Mouse (Mus musculus) small intestine, adult 2 months (tissue): Measurements from ENCODE around the gene Bgn. TPM values are rescaled to one million over a fixed set of nuclear protein-coding genes. Genes with fewer than 3 reads are reported as not detected.

Experiments used
- H3K27ac ChIP-seq: fragments of 200-500 bp; 2 replicates; pipeline ENCODE4 v1.5.1; 2012; ENCODE audit warnings: low read depth, low read length, control low read depth, inconsistent platforms; ENCODE audit not compliant: insufficient read depth
- H3K27me3 ChIP-seq: fragments of 200-500 bp; 2 replicates; pipeline ENCODE4 v1.6.1; 2012; ENCODE audit warnings: mild to moderate bottlenecking, moderate library complexity, low read length, inconsistent platforms; ENCODE audit not compliant: control insufficient read depth, insufficient read depth
- H3K36me3 ChIP-seq: fragments of 200-500 bp; 2 replicates; pipeline ENCODE4 v1.6.1; 2012; ENCODE audit warnings: mild to moderate bottlenecking, low read length, control low read depth, inconsistent platforms; ENCODE audit not compliant: control insufficient read depth, insufficient read depth
- H3K4me1 ChIP-seq: fragments of 200-500 bp; 2 replicates; pipeline ENCODE4 v1.6.1; 2012; ENCODE audit warnings: low read length, inconsistent platforms, mixed read lengths; ENCODE audit not compliant: control insufficient read depth, insufficient read depth, insufficient read length
- H3K4me3 ChIP-seq: fragments of 200-500 bp; 2 replicates; pipeline ENCODE4 v1.5.1; 2012; ENCODE audit warnings: low read depth, mild to moderate bottlenecking, control low read depth, inconsistent platforms, low read length, moderate library complexity
- CTCF ChIP-seq: fragments of 200-500 bp; IDR thresholded peaks from 2 replicates; pipeline ENCODE4 v1.5.1; 2012; ENCODE audit warnings: low read depth, mild to moderate bottlenecking, control low read depth, inconsistent platforms, low read length, moderate library complexity, mixed read lengths; ENCODE audit not compliant: insufficient replicate concordance, insufficient read length; ENCODE audit errors: extremely low read depth
- POLR2A ChIP-seq: fragments of 200-500 bp; IDR thresholded peaks from 2 replicates; pipeline ENCODE4 v1.6.1; 2012; ENCODE audit warnings: low read depth, mild to moderate bottlenecking, control low read depth, inconsistent platforms, low read length, moderate library complexity
- WGBS: fragments of 180-500 bp; shearing (Covaris S2); methylation state at CpG from one replicate; pipeline ENCODE4 v1.1.7; 2018; 5-methylcytosine and 5-hydroxymethylcytosine counted together
- polyA plus RNA-seq: library from polyadenylated mRNA; depleted of rRNA; stranded (reverse); fragments of >200 nt; gene quantifications from 2 replicates; pipeline ENCODE4 v1.2.3, GENCODE M21; 2012

The Bgn gene
- polyA plus RNA-seq, 1 experiment: 168 TPM

DNA sequence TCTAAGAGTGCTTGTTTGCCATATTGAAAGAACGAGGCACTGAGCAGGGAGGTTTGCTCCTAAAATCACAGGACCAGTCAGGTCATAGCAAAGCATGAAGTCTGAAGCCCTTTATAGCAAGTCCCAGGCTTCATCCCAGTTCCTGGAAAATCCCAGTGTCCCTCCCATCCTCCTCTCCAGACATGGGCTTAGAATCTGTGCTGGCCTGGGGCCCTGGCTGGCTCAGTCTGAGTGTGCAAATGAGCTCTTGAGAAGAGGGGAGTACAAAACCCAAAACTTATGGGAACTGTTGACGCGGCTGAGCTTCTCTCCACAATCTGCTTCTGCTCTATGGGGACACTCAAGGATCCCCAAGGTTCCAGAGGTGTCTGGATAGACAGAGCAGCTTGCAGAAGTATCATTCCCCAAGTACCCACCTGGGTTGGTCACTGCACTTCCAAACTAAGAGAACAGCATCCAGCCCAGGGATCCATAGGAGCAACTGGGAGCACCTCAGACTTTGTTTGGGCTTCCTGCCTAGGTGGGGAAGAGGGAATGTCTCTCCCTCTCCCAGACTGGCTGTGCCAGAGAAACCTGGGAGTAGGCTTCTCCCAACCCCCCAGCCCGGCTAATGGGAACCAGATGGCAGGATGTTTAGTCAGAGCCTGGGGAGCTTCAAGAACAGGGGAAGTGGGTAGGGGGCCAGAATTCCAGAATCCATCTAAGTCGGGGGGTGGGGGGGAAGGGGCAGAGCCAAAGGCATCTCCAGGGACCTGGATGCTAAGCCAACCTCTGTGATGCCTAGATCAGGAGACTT, 15.8 kb upstream of the Bgn start:
- Histone ChIP-seq H3K36me3 (no peaks in the 10 kb centered on the region), H3K27me3 (no peaks in the 10 kb centered on the region), H3K4me1 (no peaks in the 10 kb centered on the region), H3K27ac (no peak overlapping the region; the same call in 1 of the 2 replicates), H3K4me3 (no peak overlapping the region)
- 72% methylated on average over 5 of the region's 5 CpGs for WGBS
- TF ChIP-seq POLR2A (no peak), CTCF (no peak)

DNA sequence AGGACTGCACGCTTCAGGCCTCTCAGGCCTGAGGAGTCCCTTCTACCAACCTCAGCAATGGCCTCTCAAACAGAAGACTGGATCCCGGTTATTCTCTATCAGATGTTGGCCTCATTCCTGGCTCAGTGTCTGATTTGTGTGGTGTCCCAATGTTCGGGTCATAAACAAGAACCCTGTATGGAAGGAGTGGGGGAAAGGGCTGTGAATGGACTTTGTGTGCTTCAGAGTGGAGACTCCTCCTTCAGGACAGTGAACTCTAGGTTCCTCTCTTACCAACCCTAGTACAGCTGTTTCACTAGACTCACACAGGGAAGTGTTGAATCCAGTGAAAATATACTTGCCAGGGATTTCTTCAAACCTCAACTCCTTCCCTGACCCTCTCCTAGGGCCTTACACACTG, 15.1 kb upstream of the Bgn start:
- 46% methylated on average over 3 of the region's 3 CpGs for WGBS
- no peak for TF ChIP-seq CTCF
- TF ChIP-seq POLR2A: no peak
- H3K4me1 ChIP-seq: no peaks in the 10 kb centered on the region
- H3K36me3 ChIP-seq: no peaks in the 10 kb centered on the region
- H3K4me3 ChIP-seq: no peak overlapping the region
- no peaks in the 10 kb centered on the region for H3K27me3 ChIP-seq
- H3K27ac ChIP-seq: no peak overlapping the region

DNA sequence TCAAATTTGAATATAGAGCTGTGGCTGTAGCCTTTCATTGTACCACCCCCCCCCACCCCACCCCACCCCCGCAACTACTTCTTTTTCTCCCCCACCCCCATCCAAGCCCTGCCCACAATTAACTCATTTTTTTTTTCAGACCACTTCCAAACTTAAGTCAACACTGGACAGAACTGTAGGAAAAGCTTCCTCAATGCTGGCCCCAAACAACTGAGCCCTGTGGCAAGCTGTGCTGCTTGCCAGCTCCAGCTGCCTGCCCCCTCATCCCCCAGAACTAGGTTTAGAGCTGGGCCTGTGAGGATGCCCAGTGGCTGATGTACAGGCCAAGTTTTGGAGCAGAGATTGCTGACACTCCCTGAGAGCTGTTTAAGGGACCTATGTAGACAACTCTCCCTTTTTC, 14.7 kb upstream of the Bgn start:
- Histone ChIP-seq H3K27ac (0 out of 2 replicates have a peak overlapping the region, but pooled peaks have one; percentile 41), H3K4me3 (no peak overlapping the region), H3K4me1 (no peaks in the 10 kb centered on the region), H3K36me3 (no peaks in the 10 kb centered on the region), H3K27me3 (no peaks in the 10 kb centered on the region)
- WGBS: 60% methylated on average over 1 of the region's 1 CpGs
- TF ChIP-seq POLR2A: no peak
- TF ChIP-seq CTCF: no peak

DNA sequence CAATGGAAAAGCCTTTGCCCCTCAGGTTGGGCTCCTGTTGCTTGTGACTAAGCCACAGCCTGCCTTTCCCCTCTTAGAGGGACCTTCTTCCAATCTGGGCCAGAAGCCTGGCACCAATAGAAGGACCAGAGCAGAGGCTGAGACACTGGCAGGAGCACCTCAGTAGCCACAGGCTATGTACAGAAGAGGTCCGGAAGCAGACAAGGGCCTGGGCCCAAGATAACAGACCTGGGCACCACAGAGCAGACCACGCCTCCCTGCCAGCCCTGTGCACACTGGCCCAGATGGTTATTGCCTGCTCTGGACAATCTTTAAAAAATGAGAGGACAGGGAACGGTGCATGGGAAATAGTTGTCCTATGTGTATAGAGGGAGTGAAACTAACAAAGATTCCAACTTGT, 11.6 kb upstream of the Bgn start:
- H3K4me1 ChIP-seq: peaks cover 4% of the 10 kb centered on the region; the same call in 1 of the 2 replicates
- H3K4me3 ChIP-seq: no peak overlapping the region
- WGBS: 84% methylated on average over 3 of the region's 3 CpGs
- H3K36me3 ChIP-seq: no peaks in the 10 kb centered on the region
- no peaks in the 10 kb centered on the region for H3K27me3 ChIP-seq
- no peak overlapping the region for H3K27ac ChIP-seq
- TF ChIP-seq POLR2A (no peak), CTCF (no peak)

DNA sequence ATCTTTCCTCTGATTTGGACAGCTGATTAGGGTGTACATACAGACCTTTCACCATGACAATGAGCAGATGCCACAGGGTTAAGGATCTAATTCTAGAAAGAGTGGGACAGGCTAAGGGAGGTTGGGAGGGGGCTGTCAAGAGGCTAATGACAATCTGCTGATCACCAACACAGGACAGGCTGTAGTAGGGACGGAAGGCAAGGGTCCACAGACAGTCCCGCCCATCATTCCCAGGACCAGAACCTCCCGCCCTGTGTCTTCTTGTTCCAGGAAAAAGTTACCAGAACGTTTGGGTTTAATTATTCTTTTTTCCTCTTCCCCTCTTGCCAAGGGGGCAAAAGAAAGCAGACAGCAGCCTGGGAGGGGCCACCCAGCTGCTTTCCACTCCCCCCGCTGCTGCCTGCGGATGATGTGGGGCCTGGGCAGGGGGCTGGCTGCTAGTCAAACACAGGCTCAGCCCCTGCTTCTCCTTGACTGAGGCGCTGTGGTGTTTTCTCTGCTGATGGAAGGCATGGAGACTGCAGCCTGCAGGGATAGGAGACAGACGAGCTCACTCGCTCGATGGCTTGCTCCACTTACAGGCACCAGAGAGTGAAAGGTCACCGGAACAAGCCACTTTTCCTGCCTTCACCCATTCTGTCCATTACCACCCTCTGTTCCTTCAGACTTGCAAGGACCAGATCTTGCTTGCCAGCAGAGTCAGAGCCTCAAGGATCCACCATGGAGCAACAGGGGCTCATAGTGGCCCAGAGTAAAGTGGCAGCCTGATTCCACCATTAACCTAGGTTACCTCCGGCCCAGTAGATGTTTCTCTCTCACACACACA, 8.8 kb upstream of the Bgn start:
- Histone ChIP-seq H3K4me1 (peaks cover 4% of the 10 kb centered on the region; the same call in 1 of the 2 replicates), H3K27ac (peak overlapping the region; percentile 22; the same call in 1 of the 2 replicates), H3K4me3 (no peak overlapping the region), H3K27me3 (no peaks in the 10 kb centered on the region), H3K36me3 (no peaks in the 10 kb centered on the region)
- 70% methylated on average over 12 of the region's 12 CpGs for WGBS
- TF ChIP-seq CTCF: no peak
- no peak for TF ChIP-seq POLR2A

DNA sequence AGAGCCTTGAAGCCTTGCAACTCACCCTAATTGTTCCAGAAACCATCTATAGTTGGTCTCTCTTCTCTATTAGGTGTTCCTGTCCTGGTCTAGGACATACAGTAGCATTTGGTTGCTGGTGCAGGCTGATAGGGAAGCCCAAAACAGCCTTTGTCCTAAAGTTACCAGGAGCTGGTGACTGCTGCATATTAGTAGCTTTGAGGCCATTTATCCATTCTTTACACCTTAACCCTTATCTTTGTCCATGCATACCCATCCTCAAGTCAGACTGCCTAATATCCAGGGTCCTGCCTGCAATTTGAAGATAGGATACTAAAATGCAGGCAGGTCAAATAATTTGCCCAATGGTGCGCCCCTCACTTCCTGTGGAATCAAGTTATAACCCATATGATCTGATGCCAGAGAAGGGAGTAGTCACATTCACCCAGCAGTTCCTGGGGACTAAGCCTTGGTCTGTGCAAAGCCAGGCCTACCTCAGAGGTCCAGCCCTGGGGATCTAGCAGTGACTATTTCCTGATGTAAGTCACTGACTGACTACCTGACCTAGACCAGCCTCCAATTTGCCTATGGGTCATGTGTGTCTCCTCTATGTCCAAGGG, 7.6 kb upstream of the Bgn start:
- WGBS: 76% methylated on average over 1 of the region's 1 CpGs
- no peaks in the 10 kb centered on the region for H3K27me3 ChIP-seq

More for the DNA sequence above, 7.6 kb upstream of the Bgn start:
- TF ChIP-seq CTCF: no peak
- peaks cover 4% of the 10 kb centered on the region; the same call in 1 of the 2 replicates for H3K4me1 ChIP-seq
- H3K36me3 ChIP-seq: no peaks in the 10 kb centered on the region
- H3K4me3 ChIP-seq: no peak overlapping the region
- 0 out of 2 replicates have a peak overlapping the region, but pooled peaks have one; percentile 7 for H3K27ac ChIP-seq
